Mouse (Mus musculus): ENCODE measurements around the gene Smim4. TPM values are rescaled to one million over a fixed set of nuclear protein-coding genes. Genes with fewer than 3 reads are reported as not detected.

Smim4 gene
- polyA plus RNA-seq, 1 experiment from 2014 or later = 64.8 TPM

DNA sequence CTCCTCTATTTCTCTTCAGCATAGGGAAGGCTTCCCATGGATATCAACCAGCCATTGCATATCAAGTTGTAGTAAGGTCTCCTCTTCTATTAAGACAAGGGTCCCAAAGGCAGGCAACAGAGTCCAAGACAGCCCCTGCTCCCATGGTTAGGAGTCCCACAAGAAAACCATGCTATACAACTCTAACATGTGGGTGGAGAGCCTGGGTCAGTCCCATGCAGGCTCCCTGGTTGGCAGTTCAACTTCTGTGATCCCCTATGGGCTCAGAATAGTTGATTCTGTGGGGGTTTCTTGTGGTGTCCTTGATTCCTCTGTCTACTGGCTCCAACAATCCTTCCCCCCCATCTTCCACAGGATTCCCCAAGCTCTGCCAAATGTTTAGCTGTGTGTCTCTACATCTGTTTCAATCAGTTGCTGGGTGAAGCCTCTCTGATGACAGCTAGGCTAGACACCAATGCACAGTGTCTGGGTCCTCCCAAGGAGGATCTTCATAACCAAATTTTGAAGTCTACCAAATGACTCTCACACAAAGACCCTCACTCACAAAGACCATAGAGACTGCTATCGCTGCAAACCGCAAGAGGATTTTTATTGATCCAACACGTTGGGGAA is 50.1 kb downstream of the Smim4 start:
- H3K9ac ChIP-seq (replicated peaks; ENCODE audit: low read length) = no peak overlapping the region
- H3K4me1 ChIP-seq (ENCODE audit: control insufficient read depth, insufficient read depth, low read length) = no peaks in the 10 kb centered on the region
- no peaks in the 10 kb centered on the region for H3K9me3 ChIP-seq (ENCODE audit: control insufficient read depth, low read length)
- DNase-seq = no peak
- H3K27me3 ChIP-seq (ENCODE audit: control insufficient read depth, insufficient read depth, low read length) = no peaks in the 10 kb centered on the region
- peaks cover 66% of the 10 kb centered on the region for H3K36me3 ChIP-seq (ENCODE audit: control insufficient read depth, insufficient read depth, low read length)
- no peak overlapping the region for H3K4me2 ChIP-seq (ENCODE audit: low read length)
- H3K27ac ChIP-seq (replicated peaks; ENCODE audit: low read depth, low read length) = no peak overlapping the region
- 96% methylated on average over 3 of the region's 3 CpGs for WGBS
- H3K4me3 ChIP-seq (replicated peaks; ENCODE audit: low read depth, low read length) = no peak overlapping the region
- ATAC-seq (ENCODE audit: low FRiP score, low TSS enrichment) = no peak

DNA sequence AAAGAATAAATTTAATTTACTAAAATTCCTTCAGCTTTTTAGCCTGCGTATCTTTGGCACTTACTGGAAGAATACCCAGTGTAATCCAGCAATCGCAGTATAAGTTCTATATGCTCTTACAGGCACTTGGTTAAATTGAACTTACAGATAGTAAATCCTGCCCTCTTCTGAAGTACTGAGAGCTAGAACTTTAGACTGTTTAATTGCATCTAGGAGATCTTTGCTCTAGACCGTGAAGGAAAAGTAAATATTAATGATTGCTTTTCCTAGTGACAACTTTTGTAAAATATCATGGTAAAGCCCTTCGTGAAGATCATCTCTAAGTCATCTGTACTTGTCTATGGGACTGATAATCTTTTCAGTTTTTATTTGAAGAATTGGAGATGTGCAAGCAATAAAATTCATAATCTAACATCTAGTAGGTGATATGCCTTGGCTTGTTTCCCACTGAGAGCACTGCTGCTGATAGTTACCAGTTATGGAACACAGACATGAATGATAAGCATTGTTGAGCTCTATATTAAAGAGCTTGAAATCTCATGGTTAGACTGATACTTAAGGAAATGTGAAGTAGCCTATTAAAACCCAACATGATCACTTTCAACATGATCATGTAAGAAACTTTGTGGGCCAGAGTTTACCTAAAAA is 59.5 kb downstream of the Smim4 start:
- DNase-seq (no peak), ATAC-seq (ENCODE audit: low FRiP score, low TSS enrichment) (no peak)
- no peaks in the 10 kb centered on the region for H3K27me3 ChIP-seq (ENCODE audit: control insufficient read depth, insufficient read depth, low read length)
- no peak overlapping the region for H3K4me3 ChIP-seq (replicated peaks; ENCODE audit: low read depth, low read length)
- H3K9ac ChIP-seq (replicated peaks; ENCODE audit: low read length) = no peak overlapping the region
- no peak overlapping the region for H3K4me2 ChIP-seq (ENCODE audit: low read length)
- 97% methylated on average over 4 of the region's 4 CpGs for WGBS
- H3K9me3 ChIP-seq (ENCODE audit: control insufficient read depth, low read length) = no peaks in the 10 kb centered on the region
- H3K27ac ChIP-seq (replicated peaks; ENCODE audit: low read depth, low read length) = no peak overlapping the region
- peaks cover 79% of the 10 kb centered on the region for H3K36me3 ChIP-seq (ENCODE audit: control insufficient read depth, insufficient read depth, low read length)
- H3K4me1 ChIP-seq (ENCODE audit: control insufficient read depth, insufficient read depth, low read length) = no peaks in the 10 kb centered on the region

DNA sequence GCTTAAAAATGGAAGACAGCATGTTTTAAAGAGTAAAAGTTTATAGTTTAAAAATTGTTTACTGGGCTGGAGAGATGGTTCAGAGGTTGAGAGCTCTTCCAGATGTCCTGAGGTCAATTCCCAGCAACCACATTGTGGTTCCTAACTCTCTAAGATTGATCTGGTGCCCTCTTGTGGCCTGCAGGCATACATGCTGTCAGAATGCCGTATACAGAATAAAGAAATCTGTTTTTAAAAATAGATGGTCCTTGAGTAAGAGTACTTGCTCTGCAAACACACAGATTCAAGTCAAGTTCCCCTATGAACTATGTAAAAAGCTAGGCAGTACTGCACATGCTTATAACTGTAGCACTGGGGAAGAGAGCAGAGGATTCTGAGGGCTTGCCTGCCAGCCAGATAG is 66.5 kb downstream of the Smim4 start:
- no peak overlapping the region for H3K4me2 ChIP-seq (ENCODE audit: low read length)
- H3K27ac ChIP-seq (replicated peaks; ENCODE audit: low read depth, low read length) = no peak overlapping the region
- WGBS = 80% methylated on average over 1 of the region's 1 CpGs
- H3K4me3 ChIP-seq (replicated peaks; ENCODE audit: low read depth, low read length) = no peak overlapping the region
- ATAC-seq (ENCODE audit: low FRiP score, low TSS enrichment) (no peak), DNase-seq (peak; percentile 43)
- H3K9ac ChIP-seq (replicated peaks; ENCODE audit: low read length) = no peak overlapping the region
- H3K27me3 ChIP-seq (ENCODE audit: control insufficient read depth, insufficient read depth, low read length) = no peaks in the 10 kb centered on the region
- H3K36me3 ChIP-seq (ENCODE audit: control insufficient read depth, insufficient read depth, low read length) = peaks cover 81% of the 10 kb centered on the region
- no peaks in the 10 kb centered on the region for H3K4me1 ChIP-seq (ENCODE audit: control insufficient read depth, insufficient read depth, low read length)
- no peaks in the 10 kb centered on the region for H3K9me3 ChIP-seq (ENCODE audit: control insufficient read depth, low read length)

DNA sequence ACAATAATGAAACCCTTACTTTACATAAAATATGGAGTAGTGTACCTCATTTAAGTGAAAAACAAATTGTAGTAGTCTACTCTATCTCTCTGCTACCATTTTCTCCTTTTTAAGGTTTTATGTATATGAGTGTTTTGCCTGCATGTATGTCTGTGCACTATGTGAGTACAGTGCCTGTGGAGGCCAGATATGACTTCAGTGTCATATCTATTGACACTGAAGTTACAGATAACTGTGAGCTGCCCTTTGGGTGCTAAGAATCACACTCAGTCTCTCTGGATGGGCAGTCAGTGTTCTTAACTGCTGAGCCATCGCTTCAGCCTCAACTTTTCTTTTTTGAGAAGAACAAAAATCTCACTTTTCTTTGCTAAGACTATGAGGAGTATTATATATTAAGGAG is 82.9 kb downstream of the Smim4 start:
- Histone ChIP-seq H3K9me3 (ENCODE audit: control insufficient read depth, low read length) (no peaks in the 10 kb centered on the region), H3K27me3 (ENCODE audit: control insufficient read depth, insufficient read depth, low read length) (no peaks in the 10 kb centered on the region), H3K36me3 (ENCODE audit: control insufficient read depth, insufficient read depth, low read length) (peaks cover 78% of the 10 kb centered on the region), H3K4me1 (ENCODE audit: control insufficient read depth, insufficient read depth, low read length) (no peaks in the 10 kb centered on the region), H3K9ac (replicated peaks; ENCODE audit: low read length) (no peak overlapping the region), H3K4me2 (ENCODE audit: low read length) (no peak overlapping the region), H3K27ac (replicated peaks; ENCODE audit: low read depth, low read length) (no peak overlapping the region), H3K4me3 (replicated peaks; ENCODE audit: low read depth, low read length) (no peak overlapping the region)
- WGBS = 100% methylated on average over 1 of the region's 1 CpGs
- ATAC-seq (ENCODE audit: low FRiP score, low TSS enrichment) = no peak
- no peak for DNase-seq

DNA sequence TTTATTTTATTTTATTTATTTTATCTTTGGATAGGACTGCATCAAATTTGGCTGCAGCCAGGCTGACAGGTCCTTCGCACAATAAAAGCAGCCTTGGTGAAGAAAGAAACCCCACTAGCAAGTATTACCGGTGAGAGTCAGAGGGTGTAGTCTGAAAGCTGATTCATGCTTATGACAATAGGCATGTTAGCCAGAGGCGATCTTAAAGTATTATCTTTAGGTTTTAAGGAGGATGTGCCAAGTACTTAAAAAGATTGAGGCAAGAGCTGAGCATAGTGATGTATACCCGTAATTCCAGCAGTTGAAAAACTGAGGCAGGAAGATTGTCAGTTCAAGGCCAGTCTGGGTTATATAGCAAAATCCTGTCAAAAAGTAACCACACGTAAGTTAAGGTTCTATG is 83.5 kb downstream of the Smim4 start:
- Histone ChIP-seq H3K9me3 (ENCODE audit: control insufficient read depth, low read length) (no peaks in the 10 kb centered on the region), H3K4me1 (ENCODE audit: control insufficient read depth, insufficient read depth, low read length) (no peaks in the 10 kb centered on the region), H3K4me2 (ENCODE audit: low read length) (no peak overlapping the region), H3K4me3 (replicated peaks; ENCODE audit: low read depth, low read length) (no peak overlapping the region), H3K36me3 (ENCODE audit: control insufficient read depth, insufficient read depth, low read length) (peaks cover 73% of the 10 kb centered on the region), H3K27ac (replicated peaks; ENCODE audit: low read depth, low read length) (no peak overlapping the region), H3K27me3 (ENCODE audit: control insufficient read depth, insufficient read depth, low read length) (no peaks in the 10 kb centered on the region), H3K9ac (replicated peaks; ENCODE audit: low read length) (no peak overlapping the region)
- DNase-seq (no peak), ATAC-seq (ENCODE audit: low FRiP score, low TSS enrichment) (no peak)
- 95% methylated on average over 5 of the region's 5 CpGs for WGBS

Other genes with a start within 250 kb of the Smim4 start
- 0.18 and 0.34 TPM in 2 replicates for gene Mustn1, start 249.8 kb downstream of the Smim4 start, polyA plus RNA-seq (2014; fragmentation: Nextera tagmentation; extraction: Ambion mirVana)
- gene Itih4, start 242.5 kb downstream of the Smim4 start, polyA plus RNA-seq (2014; fragmentation: Nextera tagmentation; extraction: Ambion mirVana) = not detected in 2 replicates
- gene Itih3, start 205.2 kb downstream of the Smim4 start, polyA plus RNA-seq (2014; fragmentation: Nextera tagmentation; extraction: Ambion mirVana) = 0.53 and 0.84 TPM in 2 replicates
- not detected in 2 replicates for gene Itih1, start 185.7 kb downstream of the Smim4 start, polyA plus RNA-seq (2014; fragmentation: Nextera tagmentation; extraction: Ambion mirVana)
- 8.7 and 17.9 TPM in 2 replicates for gene Nek4, start 177.6 kb downstream of the Smim4 start, polyA plus RNA-seq (2014; fragmentation: Nextera tagmentation; extraction: Ambion mirVana)
- gene Glt8d1, start 127.6 kb downstream of the Smim4 start, polyA plus RNA-seq (2014; fragmentation: Nextera tagmentation; extraction: Ambion mirVana) = 54.0 and 62.4 TPM in 2 replicates
- 287 and 317 TPM in 2 replicates for gene Spcs1, start 127.3 kb downstream of the Smim4 start, polyA plus RNA-seq (2014; fragmentation: Nextera tagmentation; extraction: Ambion mirVana)
- 120 and 136 TPM in 2 replicates for gene Pbrm1, start 109.8 kb downstream of the Smim4 start, polyA plus RNA-seq (2014; fragmentation: Nextera tagmentation; extraction: Ambion mirVana)
- 44.5 and 49.7 TPM in 2 replicates for gene Gnl3, start 109.8 kb downstream of the Smim4 start, polyA plus RNA-seq (2014; fragmentation: Nextera tagmentation; extraction: Ambion mirVana)
- gene Nt5dc2, start 2.1 kb upstream of the Smim4 start, polyA plus RNA-seq (2014; fragmentation: Nextera tagmentation; extraction: Ambion mirVana) = 234 and 284 TPM in 2 replicates
- 6.6 and 26.6 TPM in 2 replicates for gene Stab1, start 39.7 kb upstream of the Smim4 start, polyA plus RNA-seq (2014; fragmentation: Nextera tagmentation; extraction: Ambion mirVana)
- 2.1 and 2.6 TPM in 2 replicates for gene Tnnc1, start 79.4 kb upstream of the Smim4 start, polyA plus RNA-seq (2014; fragmentation: Nextera tagmentation; extraction: Ambion mirVana)
- 280 and 343 TPM in 2 replicates for gene Nisch, start 88.0 kb upstream of the Smim4 start, polyA plus RNA-seq (2014; fragmentation: Nextera tagmentation; extraction: Ambion mirVana)
- 0.12 and 0.24 TPM in 2 replicates for gene Sema3g, start 88.9 kb upstream of the Smim4 start, polyA plus RNA-seq (2014; fragmentation: Nextera tagmentation; extraction: Ambion mirVana)
- gene Phf7, start 122.4 kb upstream of the Smim4 start, polyA plus RNA-seq (2014; fragmentation: Nextera tagmentation; extraction: Ambion mirVana) = 12.0 and 12.1 TPM in 2 replicates
- 102 and 118 TPM in 2 replicates for gene Bap1, start 122.5 kb upstream of the Smim4 start, polyA plus RNA-seq (2014; fragmentation: Nextera tagmentation; extraction: Ambion mirVana)
- gene Dnah1, start 194.9 kb upstream of the Smim4 start, polyA plus RNA-seq (2014; fragmentation: Nextera tagmentation; extraction: Ambion mirVana) = 3.8 and 5.2 TPM in 2 replicates
- 67.1 and 89.4 TPM in 2 replicates for gene Capn7, start 207.7 kb upstream of the Smim4 start, polyA plus RNA-seq (2014; fragmentation: Nextera tagmentation; extraction: Ambion mirVana)